Mouse (Mus musculus) embryo, embryonic 11.5 days (tissue): ENCODE measurements around the gene Cd52.
"Not testable (repeated sequence)": the region's sequence is repeated elsewhere in the genome, so short reads cannot be mapped to it uniquely, and the experiment has no call there.

Experiments used
- DNase-seq: peaks from one replicate; pipeline ENCODE4 v3.0.0-alpha.2; 2012; ENCODE audit warnings: low read depth, low spot score

Cd52 gene

GRCm38 (mm10) chr4:134094923-134095547 is at the start of gene Cd52:
Gene Cd52, minus strand, starts transcription at chr4:134095082.
- DNase-seq = no peak

GRCm38 (mm10) chr4:134144297-134144696 is 49.4 kb upstream of the Cd52 start:
- not testable (repeated sequence) for DNase-seq

GRCm38 (mm10) chr4:134138857-134139256 is 44.0 kb upstream of the Cd52 start:
- no peak for DNase-seq

- DNase-seq = no peak
Measured at GRCm38 (mm10) chr4:134136280-134136926, 41.5 kb upstream of the Cd52 start.

- DNase-seq = no peak
Measured at GRCm38 (mm10) chr4:134132519-134133095, 37.7 kb upstream of the Cd52 start.

- DNase-seq = no peak
Measured at GRCm38 (mm10) chr4:134132117-134132516, 37.2 kb upstream of the Cd52 start.

- DNase-seq = no peak
Measured at GRCm38 (mm10) chr4:134129482-134129881, 34.6 kb upstream of the Cd52 start.

- no peak for DNase-seq
Measured at GRCm38 (mm10) chr4:134128983-134129362, 34.1 kb upstream of the Cd52 start.

- peak; percentile 78 for DNase-seq
Measured at GRCm38 (mm10) chr4:134128221-134128982, 33.5 kb upstream of the Cd52 start, which contains the start of gene Sh3bgrl3. Gene Sh3bgrl3, minus strand, starts transcription at chr4:134128789.

GRCm38 (mm10) chr4:134127793-134128192 is 32.9 kb upstream of the Cd52 start:
- no peak for DNase-seq

GRCm38 (mm10) chr4:134127121-134127455 is 32.2 kb upstream of the Cd52 start:
- DNase-seq = no peak

- no peak for DNase-seq
Measured at GRCm38 (mm10) chr4:134126300-134127120, 31.6 kb upstream of the Cd52 start.

GRCm38 (mm10) chr4:134125383-134126060 is 30.6 kb upstream of the Cd52 start:
- no peak for DNase-seq

GRCm38 (mm10) chr4:134123680-134124551 is 29.0 kb upstream of the Cd52 start:
- peak; percentile 50 for DNase-seq

- DNase-seq = no peak
Measured at GRCm38 (mm10) chr4:134123147-134123546, 28.3 kb upstream of the Cd52 start.

GRCm38 (mm10) chr4:134122281-134122680 is 27.4 kb upstream of the Cd52 start:
- DNase-seq = no peak

- no peak for DNase-seq
Measured at GRCm38 (mm10) chr4:134121571-134121970, 26.7 kb upstream of the Cd52 start.

GRCm38 (mm10) chr4:134120916-134121315 is 26.0 kb upstream of the Cd52 start:
- no peak for DNase-seq

GRCm38 (mm10) chr4:134120192-134120805 is 25.4 kb upstream of the Cd52 start:
- DNase-seq = no peak
